Comparison of ENCODE assay signal across 8 mouse cellular contexts in the genomic region with DNA sequence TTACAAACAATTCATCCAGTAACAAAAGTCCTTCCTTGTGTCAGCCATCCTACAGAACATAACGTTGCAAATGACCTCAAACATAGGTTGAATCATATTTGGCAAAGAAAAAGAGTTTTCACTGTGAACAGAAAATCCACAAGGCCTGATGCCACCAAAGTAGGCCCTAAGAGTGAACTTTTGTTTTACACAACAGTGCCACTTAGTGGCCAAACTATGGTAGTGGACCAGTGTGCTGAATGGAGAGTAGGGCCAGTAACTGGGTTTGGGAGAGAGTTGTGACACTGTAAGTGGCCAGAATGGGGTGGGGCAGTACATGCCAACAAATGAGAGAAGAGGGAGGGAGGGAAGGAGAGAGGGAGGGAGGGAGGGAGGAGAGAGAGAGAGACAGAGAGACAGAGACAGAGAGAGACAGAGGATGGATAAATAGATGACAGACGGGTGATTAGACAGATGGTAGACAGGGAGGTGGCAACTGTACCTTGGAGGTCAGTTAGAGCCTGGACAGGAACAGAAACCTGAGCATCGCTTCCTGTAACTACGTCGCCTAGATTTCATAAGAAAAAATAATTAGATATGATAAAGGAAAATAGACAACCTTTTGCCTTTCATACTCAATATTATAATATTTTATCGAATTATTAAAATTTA.
DNase-seq lines count a peak whose midpoint lies in the region; ATAC-seq and TF ChIP-seq lines count a peak whose summit lies in the region.

No protein-coding gene starts in this region.

- TF ChIP-seq CTCF in E14TG2a.4 (conservative IDR thresholded peaks at IDR 0.05; ENCODE audit: low read length), result peak; percentile 63
- peak; percentile 43 for TF ChIP-seq CTCF in bone marrow, adult 2 months (IDR thresholded peaks at IDR 0.05; ENCODE audit: control insufficient read depth, insufficient read depth, low read length)
- peak; percentile 90 for TF ChIP-seq CTCF in heart, postnatal 0 days (IDR thresholded peaks at IDR 0.05; ENCODE audit: low read depth)
- TF ChIP-seq CTCF in kidney, postnatal 0 days (IDR thresholded peaks at IDR 0.05; ENCODE audit: low read depth), result peak; percentile 93
- peak; percentile 81 for TF ChIP-seq CTCF in liver, embryonic 14.5 days (IDR thresholded peaks at IDR 0.05; ENCODE audit: low read depth)

- H3K9me3 ChIP-seq in E14TG2a.4 (ENCODE audit: low read length), result no peaks in the 10 kb centered on the region
- H3K9me3 ChIP-seq in embryonic facial prominence, embryonic 15.5 days (replicated peaks), result no peaks in the 10 kb centered on the region
- no peaks in the 10 kb centered on the region for H3K9me3 ChIP-seq in heart, postnatal 0 days (replicated peaks; ENCODE audit: control insufficient read depth, low read length)
- no peaks in the 10 kb centered on the region for H3K9me3 ChIP-seq in kidney, postnatal 0 days (replicated peaks; ENCODE audit: low read length)
- H3K9me3 ChIP-seq in liver, embryonic 14.5 days (ENCODE audit: control insufficient read depth, low read length), result no peaks in the 10 kb centered on the region
- H3K9me3 ChIP-seq in neural tube, embryonic 12.5 days, result no peaks in the 10 kb centered on the region

- 70% methylated on average over 6 of the region's 6 CpGs for WGBS in bone marrow, adult 2 months
- WGBS in embryonic facial prominence, embryonic 15.5 days, result 67% methylated on average over 6 of the region's 6 CpGs
- WGBS in heart, postnatal 0 days, result 60% methylated on average over 6 of the region's 6 CpGs
- WGBS in kidney, postnatal 0 days, result 71% methylated on average over 6 of the region's 6 CpGs
- 63% methylated on average over 6 of the region's 6 CpGs for WGBS in liver, embryonic 14.5 days (ENCODE audit: insufficient replicate concordance)
- WGBS in neural tube, embryonic 12.5 days, result 78% methylated on average over 6 of the region's 6 CpGs

- DNase-seq in heart, postnatal 0 days (ENCODE audit: low spot score), result peak; percentile 87
- peak; percentile 83 for DNase-seq in kidney, postnatal 0 days (ENCODE audit: low spot score)
- DNase-seq in liver, embryonic 14.5 days (ENCODE audit: low read depth in 3 of 3, low spot score in 3 of 3), result peak; percentile 20 to 47 (median 22)
- peak; percentile 36 for DNase-seq in testis, postnatal 14 days (ENCODE audit: low spot score)

- no peak for TF ChIP-seq EP300 in heart, postnatal 0 days (IDR thresholded peaks at IDR 0.05; ENCODE audit: low read depth)
- TF ChIP-seq EP300 in liver, embryonic 14.5 days (IDR thresholded peaks at IDR 0.05; ENCODE audit: low read depth), result no peak

- H3K36me3 ChIP-seq in E14TG2a.4 (ENCODE audit: insufficient read depth, low read length), result no peaks in the 10 kb centered on the region
- H3K36me3 ChIP-seq in embryonic facial prominence, embryonic 15.5 days, result no peaks in the 10 kb centered on the region
- H3K36me3 ChIP-seq in heart, postnatal 0 days (replicated peaks; ENCODE audit: control insufficient read depth, insufficient read depth, low read length), result no peaks in the 10 kb centered on the region
- H3K36me3 ChIP-seq in kidney, postnatal 0 days (ENCODE audit: insufficient read depth, low read length), result no peaks in the 10 kb centered on the region
- H3K36me3 ChIP-seq in liver, embryonic 14.5 days (replicated peaks; ENCODE audit: control insufficient read depth, insufficient read depth, low read depth), result no peaks in the 10 kb centered on the region
- H3K36me3 ChIP-seq in neural tube, embryonic 12.5 days, result no peaks in the 10 kb centered on the region

- no peak overlapping the region for H3K4me3 ChIP-seq in E14TG2a.4 (replicated peaks; ENCODE audit: low read length)
- H3K4me3 ChIP-seq in bone marrow, adult 2 months (replicated peaks; ENCODE audit: control insufficient read depth, low read depth, low read length), result no peak overlapping the region
- no peak overlapping the region for H3K4me3 ChIP-seq in embryonic facial prominence, embryonic 15.5 days (replicated peaks)
- no peak overlapping the region for H3K4me3 ChIP-seq in heart, postnatal 0 days (ENCODE audit: low read depth, low read length)
- no peak overlapping the region for H3K4me3 ChIP-seq in kidney, postnatal 0 days (replicated peaks; ENCODE audit: low read depth, low read length)
- no peak overlapping the region for H3K4me3 ChIP-seq in liver, embryonic 14.5 days (ENCODE audit: insufficient read depth in 1 of 2, low read depth in 2 of 2, low read length in 2 of 2)
- H3K4me3 ChIP-seq in neural tube, embryonic 12.5 days, result no peak overlapping the region

- no peaks in the 10 kb centered on the region for H3K27me3 ChIP-seq in E14TG2a.4 (ENCODE audit: insufficient read depth, low read length)
- H3K27me3 ChIP-seq in embryonic facial prominence, embryonic 15.5 days, result no peaks in the 10 kb centered on the region
- no peaks in the 10 kb centered on the region for H3K27me3 ChIP-seq in heart, postnatal 0 days (ENCODE audit: control insufficient read depth, insufficient read depth, low read length)
- H3K27me3 ChIP-seq in kidney, postnatal 0 days (ENCODE audit: insufficient read depth, low read length), result no peaks in the 10 kb centered on the region
- no peaks in the 10 kb centered on the region for H3K27me3 ChIP-seq in liver, embryonic 14.5 days (ENCODE audit: control insufficient read depth, insufficient read depth, low read length)
- no peaks in the 10 kb centered on the region for H3K27me3 ChIP-seq in neural tube, embryonic 12.5 days (replicated peaks)

- ATAC-seq in embryonic facial prominence, embryonic 15.5 days (ENCODE audit: insufficient number of reproducible peaks, low FRiP score, low TSS enrichment, low read depth), result peak; percentile 57; the same call in 1 of the 2 replicates
- ATAC-seq in heart, postnatal 0 days (ENCODE audit: insufficient read depth, low read depth), result peak; percentile 75
- peak; percentile 66; the same call in 1 of the 2 replicates for ATAC-seq in kidney, postnatal 0 days (replicated peaks; ENCODE audit: low FRiP score, low read depth)
- peak; percentile 48; the same call in 1 of the 2 replicates for ATAC-seq in liver, embryonic 14.5 days (ENCODE audit: insufficient read depth)
- ATAC-seq in neural tube, embryonic 12.5 days (ENCODE audit: low FRiP score, low read depth), result peak; percentile 83

- no peak for TF ChIP-seq POLR2A in bone marrow, adult 2 months (IDR thresholded peaks at IDR 0.05; ENCODE audit: borderline replicate concordance, control insufficient read depth, low read depth, low read length)

- H3K27ac ChIP-seq in bone marrow, adult 2 months (ENCODE audit: control insufficient read depth, insufficient read depth, low read depth, low read length, poor library complexity), result no peak overlapping the region
- no peak overlapping the region for H3K27ac ChIP-seq in embryonic facial prominence, embryonic 15.5 days (replicated peaks)
- H3K27ac ChIP-seq in heart, postnatal 0 days (ENCODE audit: low read depth), result no peak overlapping the region
- H3K27ac ChIP-seq in kidney, postnatal 0 days, result no peak overlapping the region
- no peak overlapping the region for H3K27ac ChIP-seq in liver, embryonic 14.5 days
- no peak overlapping the region for H3K27ac ChIP-seq in neural tube, embryonic 12.5 days

- H3K9ac ChIP-seq in embryonic facial prominence, embryonic 15.5 days, result no peak overlapping the region
- no peak overlapping the region for H3K9ac ChIP-seq in heart, postnatal 0 days (replicated peaks; ENCODE audit: low read depth, low read length)
- no peak overlapping the region for H3K9ac ChIP-seq in kidney, postnatal 0 days (ENCODE audit: low read depth, low read length)
- no peak overlapping the region for H3K9ac ChIP-seq in liver, embryonic 14.5 days (replicated peaks)
- H3K9ac ChIP-seq in neural tube, embryonic 12.5 days, result no peak overlapping the region

- H3K4me1 ChIP-seq in E14TG2a.4 (replicated peaks; ENCODE audit: low read depth, low read length), result no peaks in the 10 kb centered on the region
- H3K4me1 ChIP-seq in bone marrow, adult 2 months (ENCODE audit: control insufficient read depth, insufficient read depth, low read length), result no peaks in the 10 kb centered on the region
- no peaks in the 10 kb centered on the region for H3K4me1 ChIP-seq in embryonic facial prominence, embryonic 15.5 days
- no peaks in the 10 kb centered on the region for H3K4me1 ChIP-seq in heart, postnatal 0 days (ENCODE audit: control insufficient read depth, insufficient read depth)
- no peaks in the 10 kb centered on the region for H3K4me1 ChIP-seq in kidney, postnatal 0 days (replicated peaks; ENCODE audit: insufficient read depth, low read length)
- no peaks in the 10 kb centered on the region for H3K4me1 ChIP-seq in liver, embryonic 14.5 days (replicated peaks; ENCODE audit: control insufficient read depth in 2 of 2, insufficient read depth in 2 of 2, low read length in 1 of 2)
- no peaks in the 10 kb centered on the region for H3K4me1 ChIP-seq in neural tube, embryonic 12.5 days

- H3K4me2 ChIP-seq in embryonic facial prominence, embryonic 15.5 days (replicated peaks), result no peak overlapping the region
- no peak overlapping the region for H3K4me2 ChIP-seq in heart, postnatal 0 days (ENCODE audit: low read depth, low read length)
- H3K4me2 ChIP-seq in kidney, postnatal 0 days (ENCODE audit: low read length), result no peak overlapping the region
- H3K4me2 ChIP-seq in liver, embryonic 14.5 days (ENCODE audit: low read depth), result no peak overlapping the region
- no peak overlapping the region for H3K4me2 ChIP-seq in neural tube, embryonic 12.5 days (replicated peaks)

Comparison
In these comparisons a context has a peak if more than half of its experiments do, and no peak if none do; other contexts are left out.
1. CTCF ChIP-seq: peak in every context shown above with its lines; median percentile 93 in kidney, postnatal 0 days; 90 in heart, postnatal 0 days; 81 in liver, embryonic 14.5 days; 63 in E14TG2a.4; 43 in bone marrow, adult 2 months.
2. DNase-seq: peak in every context shown above with its lines; median percentile 87 in heart, postnatal 0 days; 83 in kidney, postnatal 0 days; 36 in testis, postnatal 14 days; 22 in liver, embryonic 14.5 days.